Mouse (Mus musculus) embryonic facial prominence, embryonic 15.5 days (tissue): ENCODE data around the gene Fam219a. TPM values are rescaled to one million over a fixed set of nuclear protein-coding genes. Genes with fewer than 3 reads are reported as not detected.

ENCODE experiments used
- ATAC-seq: fragments of 200-750 bp; cut with Nextera tagmentation; 2 replicates; pipeline ENCODE4 v1.8.0; 2017; ENCODE audit warnings: low read depth, moderate TSS enrichment; ENCODE audit not compliant: insufficient number of reproducible peaks, low FRiP score, low TSS enrichment
- H3K27ac ChIP-seq: fragments of 300-500 bp; sonication (generic); replicated peaks from 2 replicates; pipeline ENCODE4 v1.5.1; 2015; ENCODE audit warnings: mild to moderate bottlenecking, inconsistent platforms
- H3K27me3 ChIP-seq: fragments of 300-500 bp; sonication (generic); 2 replicates; pipeline ENCODE4 v1.6.1; 2015; ENCODE audit warnings: inconsistent platforms
- H3K36me3 ChIP-seq: fragments of 300-500 bp; sonication (generic); 2 replicates; pipeline ENCODE4 v1.6.1; 2015; ENCODE audit warnings: mild to moderate bottlenecking, inconsistent platforms
- H3K4me1 ChIP-seq: fragments of 300-500 bp; sonication (generic); 2 replicates; pipeline ENCODE4 v1.6.1; 2015; ENCODE audit warnings: inconsistent platforms
- H3K4me2 ChIP-seq: fragments of 300-500 bp; sonication (generic); replicated peaks from 2 replicates; pipeline ENCODE4 v1.6.1; 2015; ENCODE audit warnings: mild to moderate bottlenecking, inconsistent platforms
- H3K4me3 ChIP-seq: fragments of 300-500 bp; sonication (generic); replicated peaks from 2 replicates; pipeline ENCODE4 v1.5.1; 2015; ENCODE audit warnings: mild to moderate bottlenecking, inconsistent platforms
- H3K9ac ChIP-seq: fragments of 300-500 bp; sonication (generic); 2 replicates; pipeline ENCODE4 v1.6.1; 2015; ENCODE audit warnings: inconsistent platforms
- H3K9me3 ChIP-seq: fragments of 300-500 bp; sonication (generic); replicated peaks from 2 replicates; pipeline ENCODE4 v1.6.1; 2016; ENCODE audit warnings: inconsistent platforms
- WGBS: fragments of 180-500 bp; shearing (Covaris S2); methylation state at CpG from one replicate; pipeline ENCODE4 v1.1.7; 2015; 5-methylcytosine and 5-hydroxymethylcytosine counted together
- polyA plus RNA-seq: library from polyadenylated mRNA; unstranded; fragments of >200 nt; fragmentation: Nextera tagmentation; extraction: Ambion mirVana; gene quantifications from 2 replicates; pipeline ENCODE4 v1.2.1, GENCODE M21; 2015

The Fam219a gene
- polyA plus RNA-seq, 1 experiment from 2014 or later: 3.2 TPM

DNA sequence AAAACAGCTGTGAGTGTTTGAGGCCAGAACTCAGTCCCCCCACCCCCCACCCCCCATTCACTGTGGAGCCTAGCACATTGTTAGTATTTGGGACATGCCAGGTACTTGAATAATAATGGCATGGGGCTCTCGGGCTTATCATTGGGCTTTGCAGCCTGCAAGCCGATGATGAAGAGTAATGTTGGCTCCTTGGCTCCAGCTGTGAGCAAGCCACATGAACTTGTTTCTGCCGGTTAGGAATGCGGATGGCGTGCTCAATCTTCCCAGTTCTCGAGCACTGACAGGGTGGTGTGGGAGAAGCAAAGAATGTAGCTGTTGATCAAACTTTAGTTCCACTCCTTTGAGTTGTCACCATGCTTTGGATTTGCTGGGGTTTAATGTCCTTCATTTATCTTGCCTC lies 6.6 kb upstream of the Fam219a start:
- Histone ChIP-seq H3K4me3 (no peak overlapping the region), H3K9me3 (no peaks in the 10 kb centered on the region)
- 20% methylated on average over 6 of the region's 6 CpGs for WGBS

DNA sequence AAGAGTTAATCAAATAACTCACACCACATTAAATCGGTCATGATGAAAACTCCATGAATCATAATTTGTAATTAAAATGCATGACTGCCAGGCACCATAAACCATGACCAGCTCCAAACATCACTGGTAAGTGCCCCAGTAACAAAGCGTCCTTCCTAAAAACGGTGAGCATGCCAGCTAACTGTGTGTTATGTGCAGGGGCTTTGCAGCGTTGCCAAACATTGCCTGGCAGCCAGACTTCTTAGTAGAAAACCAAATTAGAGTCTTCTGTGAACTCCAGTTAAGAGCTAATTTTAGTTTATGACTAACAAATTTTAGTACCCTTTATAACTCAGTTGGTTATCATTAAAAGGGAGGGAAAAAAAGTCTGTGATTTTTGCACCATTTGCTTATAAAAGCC lies 4.2 kb upstream of the Fam219a start:
- no peaks in the 10 kb centered on the region for H3K9me3 ChIP-seq
- ATAC-seq: no peak
- no peak overlapping the region for H3K27ac ChIP-seq
- peaks cover 14% of the 10 kb centered on the region; the same call in 1 of the 2 replicates for H3K27me3 ChIP-seq
- H3K4me2 ChIP-seq: no peak overlapping the region
- no peak overlapping the region for H3K4me3 ChIP-seq
- H3K4me1 ChIP-seq: peaks cover 18% of the 10 kb centered on the region
- 56% methylated on average over 4 of the region's 4 CpGs for WGBS
- H3K9ac ChIP-seq: no peak overlapping the region
- no peaks in the 10 kb centered on the region for H3K36me3 ChIP-seq

More for the DNA sequence above, 6.6 kb upstream of the Fam219a start:
- no peak for ATAC-seq
- Histone ChIP-seq H3K9ac (no peak overlapping the region), H3K4me1 (peaks cover 12% of the 10 kb centered on the region), H3K4me2 (no peak overlapping the region), H3K27me3 (0 out of 2 replicates have a peak, but pooled peaks cover 9% of the 10 kb centered on the region), H3K27ac (no peak overlapping the region), H3K36me3 (no peaks in the 10 kb centered on the region)

DNA sequence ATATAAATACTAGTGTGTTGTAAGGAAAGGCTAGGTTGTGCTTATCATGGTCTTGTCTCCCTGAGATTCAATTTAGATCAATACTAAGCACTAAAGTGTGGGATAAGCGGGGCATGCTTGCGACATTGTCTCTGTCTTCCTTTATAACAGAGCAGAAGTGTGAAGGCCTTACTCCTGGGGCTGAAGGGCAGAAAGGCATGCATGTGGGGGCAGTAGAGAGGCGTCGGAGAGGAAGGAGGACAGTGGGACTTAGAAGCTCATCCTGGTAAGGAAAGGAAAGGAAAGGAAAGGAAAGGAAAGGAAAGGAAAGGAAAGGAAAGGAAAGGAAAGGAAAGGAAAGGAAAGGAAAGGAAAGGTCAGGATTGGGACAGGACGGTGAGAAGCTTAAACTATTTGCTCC lies 2.2 kb upstream of the Fam219a start:
- no peak overlapping the region for H3K4me2 ChIP-seq
- H3K4me3 ChIP-seq: no peak overlapping the region
- H3K9me3 ChIP-seq: no peaks in the 10 kb centered on the region
- H3K27me3 ChIP-seq: peaks cover 25% of the 10 kb centered on the region
- no peak overlapping the region for H3K27ac ChIP-seq
- ATAC-seq: no peak
- H3K9ac ChIP-seq: no peak overlapping the region
- 31% methylated on average over 5 of the region's 5 CpGs for WGBS
- H3K4me1 ChIP-seq: peaks cover 27% of the 10 kb centered on the region
- H3K36me3 ChIP-seq: no peaks in the 10 kb centered on the region

DNA sequence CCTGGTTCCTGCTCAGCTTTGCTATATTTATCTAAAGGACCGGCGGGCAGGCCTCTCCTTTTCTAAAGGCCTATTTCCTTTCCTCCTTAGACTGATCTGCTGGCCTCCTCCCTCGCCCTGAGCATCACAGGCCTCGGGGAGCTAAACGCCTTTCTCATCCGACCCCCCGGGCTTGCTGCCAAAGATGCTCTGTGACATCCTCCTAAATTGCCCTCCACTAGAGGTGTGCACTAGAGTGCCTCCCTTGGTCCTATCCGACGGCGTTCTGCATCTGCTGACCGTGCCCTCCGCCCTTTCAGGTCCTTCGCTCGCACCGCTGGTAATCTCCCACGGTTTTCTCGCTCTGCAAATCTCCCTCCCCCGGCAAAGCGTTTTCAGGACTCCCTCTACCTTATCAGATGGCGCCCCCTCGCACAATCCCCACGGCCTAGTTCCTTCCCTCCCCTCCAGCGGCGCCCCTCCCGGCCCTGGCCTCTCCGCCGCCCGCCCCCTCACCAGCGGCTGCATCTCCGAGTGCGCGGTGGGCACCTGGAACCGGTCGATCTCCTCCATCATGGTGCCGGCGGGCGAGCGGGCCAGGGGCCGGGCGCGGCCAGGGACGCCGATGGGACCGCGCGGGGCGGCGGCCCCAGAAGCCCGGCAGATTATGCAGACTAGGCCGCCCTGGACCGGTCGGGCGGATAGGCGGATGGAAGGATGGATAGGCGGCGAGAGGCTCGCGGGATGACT lies 492 bp downstream of the Fam219a start:
- peaks cover 21% of the 10 kb centered on the region for H3K4me1 ChIP-seq
- peak overlapping the region; percentile 79 for H3K4me3 ChIP-seq
- peak overlapping the region; percentile 93 for H3K4me2 ChIP-seq
- H3K9me3 ChIP-seq: no peaks in the 10 kb centered on the region
- peak; percentile 4 for ATAC-seq
- H3K27me3 ChIP-seq: peaks cover 25% of the 10 kb centered on the region
- peak overlapping the region; percentile 50 for H3K9ac ChIP-seq
- WGBS: under 1% methylated on average over 58 of the region's 58 CpGs
- H3K27ac ChIP-seq: peak overlapping the region; percentile 60
- H3K36me3 ChIP-seq: no peaks in the 10 kb centered on the region

DNA sequence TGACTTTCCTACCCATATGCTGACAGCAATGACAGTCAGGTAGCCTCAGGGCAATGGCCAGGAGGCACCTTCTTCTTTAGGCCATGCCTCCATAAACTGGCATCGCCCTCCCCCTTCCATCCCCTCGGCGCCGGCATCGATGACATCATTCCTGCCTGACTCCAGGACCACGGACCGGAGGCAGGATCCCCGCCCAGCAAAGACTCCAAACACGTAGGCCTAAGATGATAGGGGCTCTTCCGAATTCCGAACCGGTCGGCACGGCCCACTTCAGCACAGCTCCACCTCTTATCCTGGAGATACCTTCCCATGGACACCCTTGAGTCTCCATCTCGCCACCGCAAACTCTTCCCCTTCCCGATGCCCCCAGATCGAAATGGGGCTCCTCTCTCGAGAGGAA lies 1.1 kb downstream of the Fam219a start:
- no peak overlapping the region for H3K27ac ChIP-seq
- peak overlapping the region; percentile 93 for H3K4me2 ChIP-seq
- peak overlapping the region; percentile 79 for H3K4me3 ChIP-seq
- 11% methylated on average over 19 of the region's 19 CpGs for WGBS
- peaks cover 25% of the 10 kb centered on the region for H3K27me3 ChIP-seq
- peak overlapping the region; percentile 50 for H3K9ac ChIP-seq
- H3K4me1 ChIP-seq: peaks cover 21% of the 10 kb centered on the region
- H3K36me3 ChIP-seq: no peaks in the 10 kb centered on the region
- ATAC-seq: no peak
- H3K9me3 ChIP-seq: no peaks in the 10 kb centered on the region

DNA sequence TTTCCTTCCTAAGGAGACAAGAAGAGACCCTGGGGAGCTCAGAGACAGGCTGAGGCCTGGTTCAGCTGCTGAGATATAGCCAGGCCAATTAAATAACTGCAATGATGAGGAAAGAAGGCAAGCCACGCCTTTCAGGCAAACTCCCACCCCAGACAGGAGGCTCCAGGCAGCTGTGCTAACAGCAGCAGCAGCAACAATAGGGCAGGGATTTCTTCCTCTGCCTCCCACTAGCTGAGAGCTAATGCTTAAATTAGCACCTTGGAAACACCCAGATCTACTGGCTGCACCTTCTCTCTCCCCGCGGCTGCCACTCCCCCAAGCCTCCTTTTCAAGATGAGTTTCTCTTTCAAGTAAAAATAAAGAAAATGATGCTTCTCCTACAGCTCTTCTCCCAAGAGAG lies 3.2 kb downstream of the Fam219a start:
- Histone ChIP-seq H3K9me3 (no peaks in the 10 kb centered on the region), H3K4me2 (no peak overlapping the region), H3K36me3 (no peaks in the 10 kb centered on the region), H3K27me3 (peaks cover 15% of the 10 kb centered on the region), H3K27ac (no peak overlapping the region), H3K9ac (no peak overlapping the region), H3K4me1 (peaks cover 21% of the 10 kb centered on the region), H3K4me3 (no peak overlapping the region)
- no peak for ATAC-seq
- WGBS: 14% methylated on average over 3 of the region's 3 CpGs

DNA sequence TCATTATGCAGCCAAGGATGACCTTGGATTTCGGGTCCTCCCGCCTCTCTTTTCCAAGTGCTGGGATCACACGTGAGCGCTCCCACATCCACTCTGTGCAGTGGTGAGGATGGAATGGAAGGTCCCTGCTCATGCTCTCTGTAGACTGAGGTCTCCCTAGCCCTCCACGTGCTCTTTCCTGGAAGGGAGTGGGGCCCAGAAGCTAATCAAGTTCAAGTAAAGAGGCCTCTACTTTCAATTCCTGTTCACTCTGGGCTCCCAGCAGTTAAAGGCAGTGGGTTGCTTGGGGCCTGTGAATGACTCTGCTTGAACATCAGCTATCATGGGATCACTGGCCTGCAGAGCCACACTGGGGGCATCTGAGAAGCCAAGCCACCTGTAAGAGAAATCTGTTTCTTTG lies 6.0 kb downstream of the Fam219a start:
- 85% methylated on average over 5 of the region's 5 CpGs for WGBS
- Histone ChIP-seq H3K4me3 (no peak overlapping the region), H3K9ac (no peak overlapping the region), H3K4me2 (no peak overlapping the region), H3K27ac (no peak overlapping the region), H3K4me1 (peaks cover 13% of the 10 kb centered on the region), H3K9me3 (no peaks in the 10 kb centered on the region), H3K36me3 (no peaks in the 10 kb centered on the region), H3K27me3 (peaks cover 10% of the 10 kb centered on the region; the same call in 1 of the 2 replicates)
- no peak for ATAC-seq

DNA sequence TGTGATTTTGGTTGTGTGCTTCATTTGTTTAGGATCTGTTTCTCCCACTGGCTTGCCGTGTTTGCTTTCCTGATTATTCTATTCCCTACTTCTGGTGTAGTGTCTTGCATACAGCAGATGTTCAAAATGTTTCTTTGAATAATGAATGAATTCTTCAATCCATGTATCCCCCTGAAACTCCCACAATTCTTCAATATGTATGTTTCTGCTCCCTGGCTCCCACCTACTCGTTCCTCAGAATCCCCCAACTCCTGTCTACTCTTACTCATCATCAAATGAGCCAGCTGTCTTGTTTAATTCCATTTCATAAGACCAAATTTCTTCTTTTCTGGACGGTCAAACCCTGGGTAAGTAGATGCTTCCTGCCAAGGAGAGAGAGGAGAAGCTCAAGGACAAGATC lies 12.2 kb downstream of the Fam219a start:
- H3K9ac ChIP-seq: no peak overlapping the region
- ATAC-seq: no peak
- no peaks in the 10 kb centered on the region for H3K27me3 ChIP-seq
- H3K9me3 ChIP-seq: no peaks in the 10 kb centered on the region
- no peak overlapping the region for H3K4me3 ChIP-seq
- no peak overlapping the region for H3K4me2 ChIP-seq
- WGBS: 53% methylated on average over 3 of the region's 3 CpGs
- peaks cover 23% of the 10 kb centered on the region; the same call in 1 of the 2 replicates for H3K4me1 ChIP-seq
- H3K36me3 ChIP-seq: no peaks in the 10 kb centered on the region
- H3K27ac ChIP-seq: no peak overlapping the region

DNA sequence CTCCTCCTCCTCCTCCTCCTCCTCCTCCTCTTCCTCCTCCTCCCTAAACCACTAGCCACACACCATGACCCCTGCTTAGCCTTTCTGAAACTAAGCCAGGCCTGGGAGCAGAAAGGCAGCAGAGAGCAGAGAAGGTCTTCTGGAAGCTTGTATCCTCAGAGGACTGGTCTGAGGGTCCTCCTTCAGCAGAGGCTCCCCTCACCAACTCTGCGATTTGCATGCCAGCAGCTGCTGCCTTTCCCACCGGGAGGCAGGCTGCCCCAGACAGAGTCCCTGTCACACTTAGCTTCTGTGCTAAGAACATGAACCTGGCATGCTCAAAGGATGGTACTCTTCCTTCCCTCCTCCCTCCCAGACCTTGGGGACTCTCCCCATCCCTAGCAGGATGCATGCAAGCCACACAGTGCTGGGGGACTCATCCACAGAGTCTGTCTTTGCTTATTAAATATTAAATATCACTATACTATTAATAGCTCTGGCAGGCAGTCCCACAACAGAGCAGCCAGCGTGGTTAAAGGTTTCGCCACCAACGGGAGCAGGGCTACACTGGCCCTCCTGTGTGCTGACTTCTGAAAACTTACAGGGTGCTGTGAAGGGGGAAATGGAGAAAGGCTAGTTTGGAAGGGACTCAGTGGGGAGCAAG lies 12.9 kb downstream of the Fam219a start:
- H3K9ac ChIP-seq: no peak overlapping the region
- H3K27me3 ChIP-seq: no peaks in the 10 kb centered on the region
- no peak overlapping the region for H3K4me3 ChIP-seq
- no peak overlapping the region for H3K27ac ChIP-seq
- no peaks in the 10 kb centered on the region for H3K9me3 ChIP-seq
- no peak overlapping the region for H3K4me2 ChIP-seq
- no peaks in the 10 kb centered on the region for H3K36me3 ChIP-seq
- H3K4me1 ChIP-seq: peaks cover 23% of the 10 kb centered on the region; the same call in 1 of the 2 replicates
- ATAC-seq: no peak
- 40% methylated on average over 5 of the region's 5 CpGs for WGBS

DNA sequence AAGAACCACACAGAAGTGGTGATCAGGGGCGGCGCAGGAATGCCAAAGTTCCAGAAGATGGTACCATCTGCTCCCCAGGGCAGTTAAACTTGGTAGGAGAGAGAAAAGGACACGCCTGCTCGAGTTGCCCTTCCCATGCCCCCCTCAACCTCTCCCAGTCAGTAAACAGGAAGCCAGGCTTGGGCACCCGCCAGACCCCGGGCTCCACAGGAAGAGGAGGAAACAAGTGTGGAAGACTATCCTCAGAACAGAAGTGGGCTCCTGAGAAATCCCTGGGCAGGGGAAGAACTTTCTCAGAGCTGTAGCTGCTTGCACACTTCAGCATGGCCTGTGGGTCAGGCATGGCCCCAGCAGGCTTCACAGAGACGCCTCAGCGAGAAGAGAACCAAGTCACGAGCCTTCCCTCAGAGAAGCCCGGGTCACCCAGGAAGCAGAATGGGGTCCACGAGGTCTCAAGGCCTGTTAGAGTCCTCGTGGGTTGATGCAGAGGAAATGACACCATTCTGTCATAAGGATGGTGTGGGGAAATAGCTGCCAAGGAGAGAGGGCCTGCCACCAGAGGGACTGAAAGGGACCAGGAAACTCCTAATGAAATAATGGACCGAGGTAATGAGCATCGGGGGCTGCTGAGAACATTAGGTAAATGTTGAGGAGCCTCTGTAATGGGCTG lies 14.2 kb downstream of the Fam219a start:
- H3K27ac ChIP-seq: peak overlapping the region; percentile 60; the same call in 1 of the 2 replicates
- no peaks in the 10 kb centered on the region for H3K36me3 ChIP-seq
- no peak overlapping the region for H3K4me3 ChIP-seq
- 58% methylated on average over 14 of the region's 14 CpGs for WGBS
- H3K4me1 ChIP-seq: peaks cover 23% of the 10 kb centered on the region; the same call in 1 of the 2 replicates
- no peak overlapping the region for H3K9ac ChIP-seq
- no peaks in the 10 kb centered on the region for H3K9me3 ChIP-seq
- no peak overlapping the region for H3K4me2 ChIP-seq
- ATAC-seq: peak; percentile 32; the same call in 1 of the 2 replicates
- H3K27me3 ChIP-seq: no peaks in the 10 kb centered on the region

DNA sequence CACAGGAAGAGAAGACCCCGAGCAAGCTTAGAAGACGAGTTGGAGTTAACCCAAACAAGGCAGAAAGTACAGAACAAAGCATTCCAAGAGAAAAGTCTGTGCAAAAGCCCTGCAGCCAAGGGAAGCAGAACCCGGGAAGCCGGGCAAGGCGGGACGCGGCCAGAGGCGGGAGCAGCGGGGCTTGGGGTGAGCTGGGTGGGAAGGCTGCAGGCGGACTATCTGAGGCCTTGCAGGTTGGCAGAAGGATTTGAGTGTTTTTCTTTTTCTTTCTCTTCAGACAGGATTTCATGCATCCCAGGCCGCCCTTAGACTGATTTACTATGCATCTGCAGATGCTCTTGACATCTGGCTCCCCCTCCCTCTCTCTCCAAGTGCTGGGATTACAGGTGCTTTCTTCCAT lies 16.2 kb downstream of the Fam219a start:
- 46% methylated on average over 11 of the region's 11 CpGs for WGBS
- ATAC-seq: no peak
- H3K27ac ChIP-seq: no peak overlapping the region

More for the DNA sequence above, 16.2 kb downstream of the Fam219a start:
- Histone ChIP-seq H3K9ac (no peak overlapping the region), H3K9me3 (no peaks in the 10 kb centered on the region), H3K4me3 (no peak overlapping the region), H3K4me1 (peaks cover 23% of the 10 kb centered on the region; the same call in 1 of the 2 replicates), H3K36me3 (no peaks in the 10 kb centered on the region), H3K4me2 (no peak overlapping the region), H3K27me3 (no peaks in the 10 kb centered on the region)
